Mouse (Mus musculus): ENCODE measurements around the gene Hoxd9. TPM values are rescaled to one million over a fixed set of nuclear protein-coding genes. Genes with fewer than 3 reads are reported as not detected.

Hoxd9 gene
- total RNA-seq, 2 experiments from 2014 or later: 9.8 to 12.3 TPM

- DNase-seq (ENCODE audit: low spot score in 2 of 2): no peak
Observed at GRCm38 (mm10) chr2:74668370-74669229, 28.9 kb upstream of the Hoxd9 start.

- DNase-seq (ENCODE audit: low spot score in 2 of 2): no peak
Observed at GRCm38 (mm10) chr2:74669230-74669578, 28.3 kb upstream of the Hoxd9 start.

GRCm38 (mm10) chr2:74669650-74670235 lies 27.8 kb upstream of the Hoxd9 start:
- DNase-seq (ENCODE audit: low spot score in 2 of 2): no peak

GRCm38 (mm10) chr2:74670632-74671188 lies 26.8 kb upstream of the Hoxd9 start:
- DNase-seq (ENCODE audit: low spot score in 2 of 2): no peak

- no peak for DNase-seq (ENCODE audit: low spot score in 2 of 2)
Observed at GRCm38 (mm10) chr2:74671847-74672246, 25.7 kb upstream of the Hoxd9 start.

GRCm38 (mm10) chr2:74672481-74673362 lies 24.8 kb upstream of the Hoxd9 start:
- DNase-seq (ENCODE audit: low spot score in 2 of 2): peak in 1 of 2 experiments; percentile 70

GRCm38 (mm10) chr2:74673835-74674425 lies 23.6 kb upstream of the Hoxd9 start:
- DNase-seq (ENCODE audit: low spot score in 2 of 2): no peak

GRCm38 (mm10) chr2:74674881-74675665 lies 22.5 kb upstream of the Hoxd9 start, which contains the start of gene Hoxd12:
Gene Hoxd12, plus strand, starts transcription at chr2:74675013.
- no peak for DNase-seq (ENCODE audit: low spot score in 2 of 2)

GRCm38 (mm10) chr2:74675666-74676282 lies 21.8 kb upstream of the Hoxd9 start:
- no peak for DNase-seq (ENCODE audit: low spot score in 2 of 2)

- peak in 1 of 2 experiments; percentile 9 for DNase-seq (ENCODE audit: low spot score in 2 of 2)
Observed at GRCm38 (mm10) chr2:74676376-74677052, 21.0 kb upstream of the Hoxd9 start.

GRCm38 (mm10) chr2:74677106-74677505 lies 20.4 kb upstream of the Hoxd9 start:
- no peak for DNase-seq (ENCODE audit: low spot score in 2 of 2)

GRCm38 (mm10) chr2:74678891-74679595 lies 18.5 kb upstream of the Hoxd9 start, which contains the start of gene Hoxd11:
Gene Hoxd11, plus strand, starts transcription at chr2:74679557.
- DNase-seq (ENCODE audit: low spot score in 2 of 2): no peak

- no peak for DNase-seq (ENCODE audit: low spot score in 2 of 2)
Observed at GRCm38 (mm10) chr2:74679596-74679971, 17.9 kb upstream of the Hoxd9 start.

GRCm38 (mm10) chr2:74679980-74680379 lies 17.5 kb upstream of the Hoxd9 start:
- DNase-seq (ENCODE audit: low spot score in 2 of 2): no peak

- DNase-seq (ENCODE audit: low spot score in 2 of 2): no peak
Observed at GRCm38 (mm10) chr2:74680561-74681398, 16.7 kb upstream of the Hoxd9 start.

- DNase-seq (ENCODE audit: low spot score in 2 of 2): no peak
Observed at GRCm38 (mm10) chr2:74681594-74682531, 15.7 kb upstream of the Hoxd9 start.

Data from gastrocnemius, postnatal 4 days (tissue).